Mouse (Mus musculus) forebrain, postnatal 0 days (tissue): Measurements from ENCODE around the gene Fbxl3. TPM values are rescaled to one million over a fixed set of nuclear protein-coding genes. Genes with fewer than 3 reads are reported as not detected.

Source experiments
- ATAC-seq: fragments of 200-750 bp; cut with Nextera tagmentation; 2 replicates; pipeline ENCODE4 v1.8.0; 2017; ENCODE audit warnings: mild to moderate bottlenecking, moderate library complexity
- DNase-seq: peaks from one replicate; pipeline ENCODE4 v3.0.0-alpha.2; 2015
- H3K27ac ChIP-seq: fragments of 300-500 bp; sonication (generic); 2 replicates; pipeline ENCODE4 v1.5.1; 2014; ENCODE audit warnings: low read depth, mild to moderate bottlenecking, antibody characterized with exemption, low read length, moderate library complexity, mixed read lengths
- H3K27me3 ChIP-seq: fragments of 300-500 bp; sonication (generic); 2 replicates; pipeline ENCODE4 v1.6.1; 2014; ENCODE audit warnings: mild to moderate bottlenecking, low read length, mixed read lengths; ENCODE audit not compliant: insufficient read depth
- H3K36me3 ChIP-seq: fragments of 300-500 bp; sonication (generic); 2 replicates; pipeline ENCODE4 v1.6.1; 2014; ENCODE audit warnings: mild to moderate bottlenecking, moderate library complexity; ENCODE audit not compliant: insufficient read depth
- H3K4me1 ChIP-seq: fragments of 300-500 bp; sonication (generic); 2 replicates; pipeline ENCODE4 v1.6.1; 2014; ENCODE audit warnings: antibody characterized with exemption; ENCODE audit not compliant: insufficient read depth
- H3K4me2 ChIP-seq: fragments of 300-500 bp; sonication (generic); 2 replicates; pipeline ENCODE4 v1.6.1; 2014; ENCODE audit warnings: low read depth, mild to moderate bottlenecking, moderate library complexity
- H3K4me3 ChIP-seq: fragments of 300-500 bp; sonication (generic); 2 replicates; pipeline ENCODE4 v1.5.1; 2014; ENCODE audit warnings: low read depth, low read length, mixed read lengths
- H3K9ac ChIP-seq: fragments of 300-500 bp; sonication (generic); 2 replicates; pipeline ENCODE4 v1.6.1; 2014; ENCODE audit warnings: mild to moderate bottlenecking
- H3K9me3 ChIP-seq: fragments of 300-500 bp; sonication (generic); 2 replicates; pipeline ENCODE4 v1.6.1; 2016; ENCODE audit warnings: low read length
- CTCF ChIP-seq: sonication (generic); IDR thresholded peaks from 2 replicates; pipeline ENCODE4 v1.5.1; 2016; ENCODE audit warnings: antibody characterized with exemption, control low read depth, low read depth
- WGBS: fragments of 180-500 bp; shearing (Covaris S2); extraction: QIAGEN DNeasy Blood & Tissue Kit; methylation state at CpG from one replicate; pipeline ENCODE4 v1.1.7; 2014; 5-methylcytosine and 5-hydroxymethylcytosine counted together
- polyA plus RNA-seq: library from polyadenylated mRNA; unstranded; fragments of >200 nt; fragmentation: Nextera tagmentation; extraction: Ambion mirVana; gene quantifications from 2 replicates; pipeline ENCODE4 v1.2.1, GENCODE M21; 2015
- total RNA-seq: library from RNA; depleted of rRNA; stranded (reverse); fragments of >200 nt; gene quantifications from 2 replicates; pipeline ENCODE4 v1.2.3, GENCODE M21; 2014

Fbxl3 gene
- total and polyA plus RNA-seq, 2 experiments from 2014 or later = 22.7 to 77.4 TPM

DNA sequence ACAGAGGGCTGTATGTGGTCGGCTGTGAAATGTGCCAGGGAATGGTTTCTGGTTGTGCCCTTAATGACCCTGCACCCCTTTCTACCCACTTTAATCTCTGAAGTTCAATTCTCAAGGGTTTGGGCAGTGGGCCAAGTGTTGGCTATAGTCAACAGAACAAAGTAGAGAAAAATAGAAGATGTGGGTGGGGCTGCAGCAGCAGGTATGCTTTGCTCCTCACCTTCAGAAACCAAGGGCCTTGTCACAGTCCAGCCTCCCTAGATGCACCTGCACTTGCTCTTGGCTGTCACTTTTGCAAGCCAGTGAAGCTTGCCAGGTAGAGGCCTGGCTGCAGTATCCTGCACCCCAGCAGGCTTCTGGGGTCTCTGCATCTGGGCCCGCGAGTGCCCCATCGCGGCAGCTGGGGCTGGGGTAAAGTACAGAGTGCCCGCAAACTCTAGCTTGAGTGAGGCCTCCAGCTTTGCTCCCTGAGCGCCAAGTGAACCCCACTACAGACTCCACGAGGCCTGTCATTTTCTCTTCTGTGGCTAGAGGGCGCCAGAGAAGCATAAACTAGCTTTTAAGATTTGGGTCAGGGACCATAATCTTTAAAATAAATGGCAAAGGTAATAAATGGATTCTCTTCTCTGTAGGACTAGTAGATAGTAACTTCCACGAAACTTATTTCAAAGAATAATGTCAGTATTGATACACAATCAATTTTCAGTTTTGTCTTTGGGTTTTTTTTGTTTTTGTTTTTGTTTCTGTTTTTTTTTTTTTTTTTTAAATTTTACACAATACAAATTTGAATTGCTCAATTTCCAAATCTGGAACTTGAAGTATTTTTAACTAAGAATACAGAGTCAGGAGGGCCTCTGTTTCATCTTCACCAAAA is 33.8 kb downstream of the Fbxl3 start:
- 10% methylated on average over 10 of the region's 10 CpGs for WGBS
- no peak overlapping the region for H3K4me2 ChIP-seq
- no peaks in the 10 kb centered on the region for H3K36me3 ChIP-seq
- no peak for ATAC-seq
- H3K4me3 ChIP-seq = no peak overlapping the region
- no peak overlapping the region for H3K9ac ChIP-seq
- no peaks in the 10 kb centered on the region for H3K27me3 ChIP-seq
- H3K27ac ChIP-seq = no peak overlapping the region
- DNase-seq = peak; percentile 83
- no peaks in the 10 kb centered on the region for H3K4me1 ChIP-seq
- no peaks in the 10 kb centered on the region for H3K9me3 ChIP-seq
- TF ChIP-seq CTCF = peak; percentile 74

DNA sequence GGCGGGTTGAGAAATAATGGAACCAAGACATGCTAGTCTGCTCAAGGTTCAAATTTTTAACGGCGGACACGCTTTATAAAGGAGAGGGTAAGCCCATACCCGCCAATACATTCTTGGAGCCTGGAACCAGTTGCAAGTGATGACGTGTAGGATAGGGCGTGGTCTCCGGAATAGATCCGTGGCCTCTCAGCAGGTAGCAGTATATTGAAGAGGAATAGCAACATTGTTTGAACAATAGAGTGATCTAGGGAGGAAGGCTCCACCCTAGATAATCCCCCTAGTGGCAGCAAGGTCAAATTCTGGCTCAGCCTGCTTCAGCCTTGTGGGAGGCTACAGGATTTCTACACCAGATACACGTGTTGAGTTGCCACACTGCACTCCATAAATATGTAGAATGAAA is 39.9 kb downstream of the Fbxl3 start:
- ATAC-seq (no peak), DNase-seq (no peak)
- H3K4me2 ChIP-seq = no peak overlapping the region
- no peak for TF ChIP-seq CTCF
- H3K4me1 ChIP-seq = no peaks in the 10 kb centered on the region
- 89% methylated on average over 10 of the region's 10 CpGs for WGBS
- no peak overlapping the region for H3K9ac ChIP-seq
- no peaks in the 10 kb centered on the region for H3K9me3 ChIP-seq
- H3K36me3 ChIP-seq = no peaks in the 10 kb centered on the region
- no peak overlapping the region for H3K27ac ChIP-seq
- no peaks in the 10 kb centered on the region for H3K27me3 ChIP-seq
- no peak overlapping the region for H3K4me3 ChIP-seq

DNA sequence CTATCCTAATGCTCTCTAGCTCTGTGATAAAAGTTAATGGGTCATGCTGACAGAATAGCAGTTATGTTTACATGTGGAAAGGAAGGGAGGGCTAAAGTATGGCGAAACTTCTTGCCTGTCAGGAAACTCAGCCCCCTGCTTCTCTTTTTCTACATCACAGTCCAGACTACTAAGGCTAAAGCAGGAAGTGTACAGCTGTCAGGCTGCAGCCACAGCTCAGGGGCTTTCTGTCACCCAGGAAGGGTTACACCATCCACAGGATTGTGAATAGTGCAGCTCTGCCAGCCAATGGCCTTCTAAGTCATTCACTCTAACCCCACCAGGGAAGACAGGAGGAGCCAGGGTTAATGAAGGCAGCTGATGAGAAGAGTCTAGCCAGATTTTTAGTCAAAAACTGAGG is 40.4 kb downstream of the Fbxl3 start:
- Histone ChIP-seq H3K27me3 (no peaks in the 10 kb centered on the region), H3K9me3 (no peaks in the 10 kb centered on the region), H3K4me3 (no peak overlapping the region), H3K4me1 (no peaks in the 10 kb centered on the region), H3K4me2 (no peak overlapping the region), H3K9ac (no peak overlapping the region), H3K27ac (no peak overlapping the region), H3K36me3 (no peaks in the 10 kb centered on the region)
- no peak for TF ChIP-seq CTCF
- WGBS = 90% methylated on average over 1 of the region's 1 CpGs
- ATAC-seq = no peak
- DNase-seq = no peak

DNA sequence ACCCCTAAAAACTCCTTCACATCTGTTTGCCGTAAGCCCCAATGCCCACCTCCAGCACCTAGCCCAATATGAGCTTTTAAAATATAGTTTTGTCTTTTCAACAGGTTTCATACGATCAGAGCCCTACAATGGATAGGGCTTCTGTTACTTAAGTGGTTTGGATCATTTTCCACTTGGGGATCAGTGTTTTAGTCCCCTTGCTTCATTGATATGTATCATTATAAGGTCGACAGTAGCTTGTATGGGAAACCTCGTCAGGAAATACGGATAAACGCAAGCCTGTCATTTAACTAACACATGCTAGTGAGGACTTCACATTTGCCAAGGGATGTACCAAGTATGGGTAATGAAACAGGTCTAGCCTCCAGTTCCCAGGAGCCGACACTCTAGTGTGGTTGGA is 42.8 kb downstream of the Fbxl3 start:
- Histone ChIP-seq H3K9me3 (no peaks in the 10 kb centered on the region), H3K4me1 (no peaks in the 10 kb centered on the region), H3K27ac (no peak overlapping the region), H3K9ac (no peak overlapping the region), H3K36me3 (no peaks in the 10 kb centered on the region), H3K27me3 (no peaks in the 10 kb centered on the region), H3K4me3 (no peak overlapping the region), H3K4me2 (no peak overlapping the region)
- TF ChIP-seq CTCF = no peak
- ATAC-seq (no peak), DNase-seq (no peak)
- WGBS = 90% methylated on average over 7 of the region's 7 CpGs

DNA sequence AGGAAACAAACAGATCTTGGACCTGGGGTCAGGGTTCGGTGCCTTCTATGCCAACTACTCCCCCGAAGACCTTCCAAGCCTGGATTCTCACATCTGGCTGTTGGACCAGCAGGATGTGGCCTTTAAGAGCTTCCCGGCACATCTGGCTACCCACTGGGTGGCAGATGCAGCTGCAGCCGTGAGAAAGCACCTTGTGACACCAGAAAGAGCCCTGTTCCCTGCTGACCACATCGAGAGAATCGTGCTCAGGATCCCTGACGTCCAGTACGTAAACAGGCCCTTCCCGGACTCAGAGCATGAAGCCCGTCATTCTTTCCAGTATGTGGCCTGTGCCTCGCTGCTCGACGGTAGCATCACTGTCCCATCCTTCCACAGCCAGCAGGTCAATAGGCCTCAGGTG is 44.6 kb downstream of the Fbxl3 start:
- H3K9me3 ChIP-seq = no peaks in the 10 kb centered on the region
- ATAC-seq = no peak

DNA sequence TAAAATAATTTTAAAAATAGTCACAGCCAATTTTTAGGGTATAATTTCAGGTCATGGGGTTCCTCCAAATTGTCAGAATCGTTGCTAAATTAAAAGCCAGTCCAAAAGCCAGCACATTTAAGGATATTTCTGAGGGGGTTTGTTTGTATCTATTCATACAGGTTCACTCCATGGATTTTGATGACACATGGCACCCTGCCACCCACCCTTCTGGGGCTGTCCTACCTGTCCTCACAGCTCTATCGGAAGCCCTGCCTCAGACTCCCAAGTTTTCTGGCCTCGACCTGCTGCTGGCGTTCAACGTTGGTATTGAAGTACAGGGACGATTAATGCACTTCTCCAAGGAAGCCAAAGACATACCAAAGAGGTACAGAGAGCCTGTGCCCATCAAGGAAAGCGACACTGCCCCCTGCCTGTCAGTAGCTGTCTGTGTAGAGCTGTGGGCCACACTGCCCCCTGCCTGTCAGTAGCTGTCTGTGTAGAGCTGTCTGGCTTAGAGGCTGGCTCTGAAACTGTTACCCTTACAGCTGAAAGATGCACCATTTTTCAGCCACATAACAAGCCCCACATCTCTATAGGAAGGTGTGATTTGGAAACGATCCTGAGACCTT is 48.1 kb downstream of the Fbxl3 start:
- Histone ChIP-seq H3K27me3 (no peaks in the 10 kb centered on the region), H3K9me3 (no peaks in the 10 kb centered on the region), H3K4me3 (no peak overlapping the region), H3K36me3 (no peaks in the 10 kb centered on the region), H3K9ac (no peak overlapping the region), H3K4me2 (no peak overlapping the region), H3K4me1 (no peaks in the 10 kb centered on the region), H3K27ac (no peak overlapping the region)
- peak; percentile 95 for TF ChIP-seq CTCF
- ATAC-seq (peak; percentile 87), DNase-seq (peak; percentile 53)
- WGBS = 34% methylated on average over 8 of the region's 8 CpGs

More for the DNA sequence above, 44.6 kb downstream of the Fbxl3 start:
- DNase-seq = no peak
- WGBS = 90% methylated on average over 13 of the region's 13 CpGs
- no peaks in the 10 kb centered on the region for H3K27me3 ChIP-seq
- no peak overlapping the region for H3K27ac ChIP-seq
- no peak overlapping the region for H3K4me3 ChIP-seq
- H3K4me1 ChIP-seq = no peaks in the 10 kb centered on the region
- H3K36me3 ChIP-seq = no peaks in the 10 kb centered on the region
- H3K4me2 ChIP-seq = no peak overlapping the region
- no peak for TF ChIP-seq CTCF
- H3K9ac ChIP-seq = no peak overlapping the region

DNA sequence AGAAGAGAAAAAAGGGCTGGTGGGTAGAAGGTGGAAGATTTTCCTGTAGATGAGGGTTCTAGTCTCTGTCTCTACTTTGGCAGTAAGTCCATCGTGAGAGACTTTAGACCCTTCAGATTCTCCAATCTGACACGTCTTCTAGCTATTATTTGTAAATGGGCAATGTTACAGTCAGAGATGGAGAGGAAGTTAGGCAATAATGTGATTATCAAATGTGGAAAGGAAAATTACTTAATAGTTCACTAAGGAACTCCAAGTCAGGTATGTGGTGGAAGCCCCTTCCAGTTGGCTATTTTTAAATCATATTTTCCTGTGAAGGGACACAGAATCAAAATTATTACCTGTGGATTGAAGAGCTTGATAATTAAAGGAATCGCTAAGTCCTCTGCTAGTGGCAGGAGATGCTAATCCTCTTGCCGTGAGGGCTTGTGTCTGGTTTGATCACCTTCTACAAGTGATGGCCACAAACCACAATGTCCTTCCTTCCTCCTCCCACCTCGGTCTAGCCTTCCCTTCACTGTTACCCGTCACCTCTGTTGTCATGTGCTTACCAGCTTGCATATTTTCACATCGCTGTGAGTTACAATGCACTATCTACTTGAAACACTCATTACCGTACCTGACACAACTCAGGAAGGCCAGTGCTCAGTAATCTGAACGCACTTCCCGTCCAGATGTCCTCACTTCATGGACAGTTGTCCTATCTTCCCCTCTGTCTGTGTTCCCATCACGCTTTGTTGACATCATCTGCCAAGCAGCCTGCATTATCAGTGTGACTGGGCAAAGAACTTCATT is 50.9 kb downstream of the Fbxl3 start:
- no peak overlapping the region for H3K4me2 ChIP-seq
- H3K36me3 ChIP-seq = no peaks in the 10 kb centered on the region
- 83% methylated on average over 11 of the region's 11 CpGs for WGBS
- H3K9me3 ChIP-seq = no peaks in the 10 kb centered on the region
- DNase-seq = no peak
- no peak for ATAC-seq
- TF ChIP-seq CTCF = no peak
- no peak overlapping the region for H3K27ac ChIP-seq
- no peaks in the 10 kb centered on the region for H3K27me3 ChIP-seq
- H3K4me1 ChIP-seq = no peaks in the 10 kb centered on the region
- no peak overlapping the region for H3K4me3 ChIP-seq
- no peak overlapping the region for H3K9ac ChIP-seq
